Comparison of ENCODE assay signal across 13 mouse cellular contexts in genomic region chr16:87318200-87318811, GRCm38 (mm10). TPM values are rescaled to one million over a fixed set of nuclear protein-coding genes. Genes with fewer than 3 reads are reported as not detected.
DNase-seq lines count a peak whose midpoint lies in the region; ATAC-seq lines count a peak whose summit lies in the region.
"Had no signal": no experiment of that assay in that cellular context is flagged by ENCODE, and none has a peak within 500 bp of the region (broad histone marks: within the 10 kb centered on the region; RNA-seq: fewer than 3 reads in every experiment).

No protein-coding gene starts in this region.

- ATAC-seq in limb, embryonic 12.5 days (ENCODE audit: insufficient number of reproducible peaks, insufficient read depth, low FRiP score, low TSS enrichment, low read depth) = no peak
- peak; percentile 62; the same call in 1 of the 2 replicates for ATAC-seq in hindbrain, embryonic 14.5 days (ENCODE audit: low FRiP score)
- no peak for ATAC-seq in liver, embryonic 12.5 days
- no peak for ATAC-seq in CD4-positive, CD25-positive, alpha-beta regulatory T cell, adult 4 months
- ATAC-seq: Patski had no signal

- no peaks in the 10 kb centered on the region for H3K9me3 ChIP-seq in limb, embryonic 12.5 days
- H3K9me3 ChIP-seq in limb, embryonic 10.5 days (replicated peaks) = no peaks in the 10 kb centered on the region
- H3K9me3 ChIP-seq in hindbrain, embryonic 14.5 days (ENCODE audit: control insufficient read depth, low read length) = no peaks in the 10 kb centered on the region
- H3K9me3 ChIP-seq in midbrain, embryonic 10.5 days (replicated peaks) = no peaks in the 10 kb centered on the region
- no peaks in the 10 kb centered on the region for H3K9me3 ChIP-seq in liver, embryonic 12.5 days (replicated peaks)
- H3K9me3 ChIP-seq: lung, embryonic 15.5 days had no signal

- 79% methylated on average over 5 of the region's 5 CpGs for WGBS in limb, embryonic 12.5 days
- WGBS in limb, embryonic 10.5 days = 85% methylated on average over 5 of the region's 5 CpGs
- 55% methylated on average over 5 of the region's 5 CpGs for WGBS in hindbrain, embryonic 14.5 days
- 47% methylated on average over 5 of the region's 5 CpGs for WGBS in midbrain, embryonic 10.5 days
- 56% methylated on average over 5 of the region's 5 CpGs for WGBS in liver, embryonic 12.5 days (ENCODE audit: insufficient replicate concordance)

- H3K4me3 ChIP-seq in limb, embryonic 12.5 days (replicated peaks) = no peak overlapping the region
- H3K4me3 ChIP-seq in limb, embryonic 10.5 days = no peak overlapping the region
- H3K4me3 ChIP-seq in hindbrain, embryonic 14.5 days (replicated peaks; ENCODE audit: low read length) = no peak overlapping the region
- H3K4me3 ChIP-seq in midbrain, embryonic 10.5 days = no peak overlapping the region
- no peak overlapping the region for H3K4me3 ChIP-seq in liver, embryonic 12.5 days
- H3K4me3 ChIP-seq: heart, adult 2 months; lung, embryonic 15.5 days had no signal

- no peak overlapping the region for H3K9ac ChIP-seq in limb, embryonic 12.5 days (replicated peaks)
- H3K9ac ChIP-seq in hindbrain, embryonic 14.5 days = no peak overlapping the region
- no peak overlapping the region for H3K9ac ChIP-seq in liver, embryonic 12.5 days
- H3K9ac ChIP-seq: lung, embryonic 15.5 days had no signal

- no peak for DNase-seq in limb, embryonic 10.5 days (ENCODE audit: low spot score)
- no peak for DNase-seq in hindbrain, embryonic 14.5 days (ENCODE audit: low spot score)
- DNase-seq in midbrain, embryonic 10.5 days (ENCODE audit: low spot score) = peak; percentile 41
- DNase-seq in retina, postnatal 1 day = peak; percentile 7
- DNase-seq: cerebellum, adult 9-11 months; heart, adult 2 months; heart, postnatal 36 days; kidney, postnatal 10 days had no signal

- H3K27ac ChIP-seq in limb, embryonic 12.5 days = peak overlapping the region; percentile 66
- H3K27ac ChIP-seq in limb, embryonic 10.5 days = no peak overlapping the region
- no peak overlapping the region for H3K27ac ChIP-seq in hindbrain, embryonic 14.5 days
- peak overlapping the region; percentile 61 for H3K27ac ChIP-seq in midbrain, embryonic 10.5 days (replicated peaks)
- no peak overlapping the region for H3K27ac ChIP-seq in liver, embryonic 12.5 days
- H3K27ac ChIP-seq: heart, adult 2 months had no signal

- H3K4me1 ChIP-seq in limb, embryonic 12.5 days (replicated peaks) = peaks cover 24% of the 10 kb centered on the region
- peaks cover 20% of the 10 kb centered on the region for H3K4me1 ChIP-seq in limb, embryonic 10.5 days
- peaks cover 22% of the 10 kb centered on the region for H3K4me1 ChIP-seq in hindbrain, embryonic 14.5 days (replicated peaks; ENCODE audit: control insufficient read depth, insufficient read depth, low read length)
- H3K4me1 ChIP-seq in midbrain, embryonic 10.5 days = peaks cover 29% of the 10 kb centered on the region
- H3K4me1 ChIP-seq in liver, embryonic 12.5 days = no peaks in the 10 kb centered on the region

- no peaks in the 10 kb centered on the region for H3K27me3 ChIP-seq in limb, embryonic 12.5 days
- H3K27me3 ChIP-seq in limb, embryonic 10.5 days (ENCODE audit: low read depth, poor library complexity, severe bottlenecking) = no peaks in the 10 kb centered on the region
- H3K27me3 ChIP-seq in hindbrain, embryonic 14.5 days (ENCODE audit: control insufficient read depth, insufficient read depth, low read length) = no peaks in the 10 kb centered on the region
- H3K27me3 ChIP-seq in midbrain, embryonic 10.5 days (ENCODE audit: low read depth, poor library complexity, severe bottlenecking) = no peaks in the 10 kb centered on the region
- H3K27me3 ChIP-seq in liver, embryonic 12.5 days (replicated peaks) = no peaks in the 10 kb centered on the region
- H3K27me3 ChIP-seq: lung, embryonic 15.5 days; Patski had no signal

- H3K36me3 ChIP-seq in limb, embryonic 12.5 days = no peaks in the 10 kb centered on the region
- no peaks in the 10 kb centered on the region for H3K36me3 ChIP-seq in limb, embryonic 10.5 days
- no peaks in the 10 kb centered on the region for H3K36me3 ChIP-seq in hindbrain, embryonic 14.5 days (replicated peaks; ENCODE audit: control insufficient read depth, insufficient read depth)
- H3K36me3 ChIP-seq in midbrain, embryonic 10.5 days = no peaks in the 10 kb centered on the region
- no peaks in the 10 kb centered on the region for H3K36me3 ChIP-seq in liver, embryonic 12.5 days
- H3K36me3 ChIP-seq: lung, embryonic 15.5 days had no signal

- no peak overlapping the region for H3K4me2 ChIP-seq in limb, embryonic 12.5 days
- no peak overlapping the region for H3K4me2 ChIP-seq in hindbrain, embryonic 14.5 days (replicated peaks)
- H3K4me2 ChIP-seq in liver, embryonic 12.5 days = no peak overlapping the region
- H3K4me2 ChIP-seq: lung, embryonic 15.5 days had no signal

RNA-seq across cellular contexts. Expression of gene N6amt1, which starts 35.7 kb away (rescaled TPM):
- polyA plus RNA-seq in limb, embryonic 12.5 days (2016; fragmentation: Nextera tagmentation; extraction: Ambion mirVana) = 27.9 and 30.5 TPM in 2 replicates
- polyA plus RNA-seq in limb, embryonic 10.5 days (2016; fragmentation: Nextera tagmentation; extraction: Ambion mirVana) = 19.4 and 22.9 TPM in 2 replicates
- polyA plus RNA-seq in hindbrain, embryonic 14.5 days (2014; fragmentation: Nextera tagmentation; extraction: Ambion mirVana) = 17.6 and 21.0 TPM in 2 replicates
- polyA plus RNA-seq in midbrain, embryonic 10.5 days (2016; fragmentation: Nextera tagmentation; extraction: Ambion mirVana) = 18.7 and 21.2 TPM in 2 replicates
- polyA plus RNA-seq in liver, embryonic 12.5 days (2016; fragmentation: Nextera tagmentation; extraction: Ambion mirVana) = 10.2 and 10.3 TPM in 2 replicates
- polyA plus RNA-seq in CD4-positive, CD25-positive, alpha-beta regulatory T cell, adult 4 months (2017; shearing (Covaris generic)) = 10 to 100 TPM; 19.8 to 21.9 TPM

Comparison
In these comparisons a context has a peak if more than half of its experiments do, and no peak if none do; other contexts are left out.
1. H3K27ac ChIP-seq: peak in limb, embryonic 12.5 days (single experiment) and midbrain, embryonic 10.5 days (single experiment); none in limb, embryonic 10.5 days (single experiment), hindbrain, embryonic 14.5 days (single experiment) and liver, embryonic 12.5 days (single experiment).
2. DNase-seq: peak in midbrain, embryonic 10.5 days (single experiment) and retina, postnatal 1 day (single experiment); none in limb, embryonic 10.5 days (single experiment) and hindbrain, embryonic 14.5 days (single experiment).